Mouse (Mus musculus) adrenal gland, postnatal 4 days (tissue): ENCODE measurements around the gene Lgals3bp. TPM values are rescaled to one million over a fixed set of nuclear protein-coding genes. Genes with fewer than 3 reads are reported as not detected.

Source experiments
- total RNA-seq, 2 experiments: library from RNA; stranded (reverse); gene quantifications; 2 replicates each; pipeline ENCODE4 v1.2.3; 2021

Gene Lgals3bp
- total RNA-seq, 2 experiments from 2014 or later: 60.6 to 61.6 TPM

Other genes with a start within 250 kb of the Lgals3bp start
- 10 to 100 TPM; 30.3 to 31.5 TPM for gene Cyth1, start 153.5 kb downstream of the Lgals3bp start, total RNA-seq
- 10 to 100 TPM; 22.7 to 23.5 TPM for gene Usp36, start 111.8 kb downstream of the Lgals3bp start, total RNA-seq
- 1 to 10 TPM; 1.4 to 2.1 TPM for gene Cep295nl, start 59.6 kb downstream of the Lgals3bp start, total RNA-seq
- 100 to 1,000 TPM; 107 to 108 TPM for gene Timp2, start 46.4 kb downstream of the Lgals3bp start, total RNA-seq
- 10 to 100 TPM; 33.7 to 36.5 TPM for gene Cant1, start 17.0 kb upstream of the Lgals3bp start, total RNA-seq
- gene C1qtnf1, start 26.1 kb upstream of the Lgals3bp start, total RNA-seq: 10 to 100 TPM; 25.0 to 33.4 TPM
- 10 to 100 TPM; 19.6 to 22.3 TPM for gene Engase, start 74.7 kb upstream of the Lgals3bp start, total RNA-seq